Mouse (Mus musculus): ENCODE data around the gene Erbb4.
"Not testable (repeated sequence)": the region's sequence is repeated elsewhere in the genome, so short reads cannot be mapped to it uniquely, and the experiment has no call there.

Gene Erbb4

GRCm38 (mm10) chr1:68860341-68860740 lies 247.5 kb downstream of the Erbb4 start:
- no peak for DNase-seq (ENCODE audit: low spot score in 2 of 2)

DNA sequence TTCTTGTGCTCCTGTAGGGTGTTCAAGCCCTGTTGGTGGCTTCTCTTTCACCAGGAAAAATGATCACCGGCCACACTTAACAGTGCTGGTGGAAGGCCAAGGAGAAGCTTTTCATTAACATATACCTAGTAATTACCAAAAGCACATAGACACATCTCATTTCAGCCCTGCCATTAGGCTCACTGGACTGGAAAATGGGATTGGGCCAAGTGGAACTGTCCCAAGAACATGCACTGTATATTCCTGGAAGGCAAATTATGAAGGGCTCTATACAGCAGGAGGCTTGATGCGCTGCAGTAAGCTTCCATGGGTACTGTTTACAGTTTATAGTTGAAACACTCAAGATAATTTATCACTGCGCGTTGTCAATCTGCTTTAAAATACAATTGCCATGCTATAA lies 248.4 kb downstream of the Erbb4 start:
- DNase-seq (ENCODE audit: low spot score in 2 of 2), result no peak

- DNase-seq (ENCODE audit: low spot score in 2 of 2), result no peak
These were observed 268.5 kb downstream of the Erbb4 start for GRCm38 (mm10) chr1:68839352-68839751.

DNA sequence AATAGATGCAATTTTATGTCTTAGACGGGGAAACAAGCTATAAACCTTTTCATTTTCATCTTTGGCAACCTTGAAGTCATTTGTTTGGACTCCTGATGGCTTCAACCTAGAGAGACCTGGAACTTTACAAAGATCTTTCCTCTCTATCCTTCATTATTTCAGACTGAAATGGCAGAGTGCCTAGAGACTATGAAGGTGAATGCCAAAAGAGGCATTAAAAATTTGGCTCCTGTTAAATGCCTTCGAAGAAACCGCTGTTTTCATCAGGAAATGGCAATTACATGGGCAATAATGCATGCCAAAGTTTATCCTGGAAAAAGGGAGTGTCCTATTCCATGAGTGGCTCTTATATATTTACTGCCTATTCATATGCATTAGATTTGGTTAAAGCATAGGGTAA lies 273.2 kb downstream of the Erbb4 start:
- DNase-seq (ENCODE audit: low spot score in 2 of 2), result no peak

DNA sequence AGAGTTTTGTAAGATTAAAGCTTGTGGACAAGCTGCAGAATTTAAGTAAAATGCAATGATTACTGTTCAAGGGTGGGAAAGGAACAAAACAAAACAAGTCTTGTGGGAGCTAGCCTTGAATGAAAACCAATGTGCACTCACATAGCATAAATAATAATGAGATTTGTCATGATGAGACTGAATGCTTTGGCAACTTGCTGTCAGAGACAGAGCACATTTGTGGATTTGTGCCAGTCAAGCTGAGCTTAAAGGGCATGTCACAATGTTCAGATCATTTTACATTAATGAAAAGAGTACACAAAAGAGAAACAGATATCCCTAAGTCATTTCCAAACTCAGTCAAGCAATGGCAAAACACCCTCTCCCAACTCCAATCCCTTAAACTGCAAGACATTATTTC lies 275.8 kb downstream of the Erbb4 start:
- DNase-seq (ENCODE audit: low spot score in 2 of 2), result no peak

DNA sequence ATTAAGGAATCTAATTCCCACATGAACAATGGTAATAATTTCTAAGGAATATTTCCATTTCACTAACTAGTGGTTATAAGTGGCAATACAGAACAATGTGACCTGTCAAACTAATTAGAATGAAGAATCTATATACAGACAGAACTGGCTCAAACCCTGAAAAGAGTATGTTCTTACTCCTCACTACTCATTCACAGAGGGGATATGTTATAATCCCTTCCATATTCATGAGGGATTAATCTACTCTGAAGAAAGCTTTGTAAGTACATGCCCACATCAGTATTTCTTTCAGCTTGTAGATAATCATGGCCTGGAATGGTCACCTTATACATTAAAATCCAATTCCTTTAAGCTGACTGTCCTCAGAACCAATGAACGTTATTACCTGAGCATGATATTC lies 276.3 kb downstream of the Erbb4 start:
- DNase-seq (ENCODE audit: low spot score in 2 of 2), result no peak

- no peak for DNase-seq (ENCODE audit: low spot score in 2 of 2)
These were observed 277.2 kb downstream of the Erbb4 start for GRCm38 (mm10) chr1:68830501-68831239.

DNA sequence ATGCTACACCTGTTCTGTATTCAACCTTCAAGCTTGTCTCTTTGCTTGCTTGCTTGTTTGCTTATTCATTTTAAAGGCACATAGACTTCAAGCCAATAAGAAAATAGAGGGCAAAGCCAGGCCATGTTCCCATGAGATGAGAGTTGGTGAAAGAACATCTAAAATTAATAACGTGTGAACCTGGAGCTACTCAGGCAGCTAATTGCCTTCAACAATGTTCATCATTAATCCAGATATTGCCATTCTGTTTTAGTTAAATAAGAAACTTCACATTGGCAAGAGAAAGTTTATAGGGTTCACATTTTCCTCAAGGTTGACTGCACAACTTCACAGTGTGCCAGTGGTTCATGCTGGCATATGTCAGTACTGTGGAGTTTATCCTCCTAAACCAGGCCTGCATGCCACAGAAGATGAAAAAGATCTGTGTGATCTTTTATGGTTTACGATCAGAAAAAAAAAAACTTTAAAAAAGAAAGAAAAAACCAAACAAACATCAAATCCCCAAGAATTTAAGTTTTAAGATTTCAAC lies 284.7 kb downstream of the Erbb4 start:
- no peak for DNase-seq (ENCODE audit: low spot score in 2 of 2)

- no peak for DNase-seq (ENCODE audit: low spot score in 2 of 2)
These were observed 301.1 kb downstream of the Erbb4 start for GRCm38 (mm10) chr1:68806711-68807110.

GRCm38 (mm10) chr1:68787409-68788015 lies 320.3 kb downstream of the Erbb4 start:
- no peak for DNase-seq (ENCODE audit: low spot score in 2 of 2)

DNA sequence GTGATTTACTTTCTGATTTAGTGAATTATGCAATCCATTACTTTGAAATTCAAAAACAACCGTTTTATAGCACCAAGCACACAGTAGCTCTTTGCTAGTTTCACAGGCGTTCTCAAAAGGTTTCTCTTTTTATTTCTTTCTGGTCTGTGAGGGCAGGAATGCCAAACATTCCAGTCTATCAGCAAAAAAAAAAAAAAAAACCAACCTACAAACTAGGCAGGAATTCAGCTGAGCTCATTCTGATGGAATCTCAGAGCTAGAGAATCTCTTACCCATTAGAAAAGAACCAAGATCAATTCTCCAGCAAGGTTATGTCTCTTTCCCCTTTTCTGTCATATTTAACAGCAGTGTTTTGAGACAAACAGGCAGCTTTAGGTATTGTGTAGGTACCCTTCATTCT lies 327.2 kb downstream of the Erbb4 start:
- no peak for DNase-seq (ENCODE audit: low spot score in 2 of 2)

DNA sequence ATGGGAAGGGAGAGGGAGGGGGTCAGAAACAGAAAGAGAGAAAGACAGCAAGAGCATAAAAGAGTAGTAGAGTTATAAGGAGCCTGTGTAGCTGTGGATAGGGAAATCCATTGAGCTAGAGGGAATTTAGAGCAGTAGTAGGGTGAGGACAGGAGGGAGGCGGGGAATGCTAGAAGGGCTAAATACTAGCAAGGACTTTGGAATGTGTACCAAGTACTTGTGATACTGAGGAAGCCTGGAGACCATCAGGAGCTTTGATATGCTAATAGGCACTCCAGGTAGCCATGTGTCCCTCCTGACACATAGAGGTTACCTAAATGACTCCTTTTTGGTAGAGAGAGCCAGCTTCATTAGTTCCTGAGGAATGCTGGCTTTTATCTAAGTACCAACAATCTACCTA lies 327.8 kb downstream of the Erbb4 start:
- no peak for DNase-seq (ENCODE audit: low spot score in 2 of 2)

GRCm38 (mm10) chr1:68766095-68766494 lies 341.8 kb downstream of the Erbb4 start:
- not testable (repeated sequence) for DNase-seq (ENCODE audit: low spot score in 2 of 2)

DNA sequence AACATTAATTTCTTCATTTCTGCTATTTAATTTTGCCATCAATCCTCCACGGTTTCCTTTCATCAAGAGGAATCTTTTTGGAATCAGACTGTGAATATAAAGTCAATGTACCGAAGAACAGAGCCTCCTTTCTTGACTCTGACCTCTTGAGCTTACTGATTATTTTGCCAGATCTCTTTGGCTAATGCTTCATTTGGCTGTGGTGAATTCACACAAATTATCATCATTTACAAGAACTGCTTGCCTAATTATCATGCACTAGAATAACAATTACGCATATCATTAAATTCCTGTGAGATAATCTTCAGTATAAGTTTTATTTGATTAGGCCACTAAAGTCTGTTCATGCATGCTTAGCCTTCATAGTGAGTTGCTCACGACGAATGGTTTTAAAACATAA lies 345.4 kb downstream of the Erbb4 start:
- DNase-seq (ENCODE audit: low spot score in 2 of 2), result no peak

GRCm38 (mm10) chr1:68748976-68749375 lies 358.9 kb downstream of the Erbb4 start:
- no peak for DNase-seq (ENCODE audit: low spot score in 2 of 2)

DNA sequence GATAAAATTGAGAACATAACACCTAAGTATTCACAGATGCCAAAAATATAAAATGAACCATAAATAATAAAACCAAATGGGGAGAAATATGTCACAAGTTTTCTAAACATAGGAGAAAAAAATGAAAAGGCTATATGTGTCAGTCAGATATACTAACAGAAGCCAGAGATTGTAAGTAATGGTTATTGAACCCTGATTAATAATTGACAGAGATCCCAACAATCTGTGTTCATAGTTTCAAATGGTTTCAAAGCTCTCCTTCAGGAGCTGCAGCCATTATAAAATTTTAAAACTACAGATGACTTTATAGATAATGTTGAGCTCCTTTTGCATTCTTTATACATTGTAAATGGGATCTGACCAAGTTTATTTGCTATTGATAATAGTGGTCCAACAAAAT lies 426.4 kb downstream of the Erbb4 start:
- no peak for DNase-seq (ENCODE audit: low spot score in 2 of 2)

- DNase-seq (ENCODE audit: low spot score in 2 of 2), result no peak
These were observed 433.2 kb downstream of the Erbb4 start for GRCm38 (mm10) chr1:68674667-68675066.

- DNase-seq (ENCODE audit: low spot score in 2 of 2), result no peak
These were observed 440.8 kb downstream of the Erbb4 start for GRCm38 (mm10) chr1:68666831-68667601.

GRCm38 (mm10) chr1:68590475-68590874 lies 517.4 kb downstream of the Erbb4 start:
- no peak for DNase-seq (ENCODE audit: low spot score in 2 of 2)

- DNase-seq (ENCODE audit: low spot score in 2 of 2), result no peak
These were observed 533.9 kb downstream of the Erbb4 start for GRCm38 (mm10) chr1:68573851-68574540.

GRCm38 (mm10) chr1:68570924-68571323 lies 536.9 kb downstream of the Erbb4 start:
- DNase-seq (ENCODE audit: low spot score in 2 of 2), result no peak

DNA sequence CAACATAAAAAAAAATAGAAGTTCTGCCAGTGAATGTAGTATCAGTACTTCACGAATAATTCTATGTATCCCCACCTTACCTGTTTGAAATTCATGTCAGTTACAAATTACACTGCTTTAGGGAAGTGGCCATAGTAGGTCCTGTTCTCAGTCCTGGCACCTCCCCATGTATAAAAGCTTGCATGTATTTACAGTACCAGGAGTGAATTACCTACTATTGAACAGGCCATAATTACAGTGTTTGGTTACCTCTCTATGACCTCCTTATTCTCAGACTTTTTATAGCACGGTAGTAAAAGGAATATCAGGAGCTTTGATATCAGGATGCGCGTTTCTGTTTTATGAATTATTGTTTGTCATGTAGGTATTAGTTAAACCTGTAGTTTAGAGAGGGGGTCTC lies 564.9 kb downstream of the Erbb4 start:
- DNase-seq (ENCODE audit: low spot score in 2 of 2), result no peak
